Mouse (Mus musculus) E14TG2a.4 (cell line): ENCODE results near the gene Piga.

Experiments used
- H3K27me3 ChIP-seq: 2 replicates; pipeline ENCODE4 v1.6.1; 2014; ENCODE audit warnings: low read length, control low read depth; ENCODE audit not compliant: insufficient read depth
- H3K36me3 ChIP-seq: 2 replicates; pipeline ENCODE4 v1.6.1; 2014; ENCODE audit warnings: low read length, control low read depth; ENCODE audit not compliant: insufficient read depth
- H3K4me1 ChIP-seq: replicated peaks from 2 replicates; pipeline ENCODE4 v1.6.1; 2014; ENCODE audit warnings: low read depth, low read length, control low read depth
- H3K4me3 ChIP-seq: replicated peaks from 2 replicates; pipeline ENCODE4 v1.5.1; 2014; ENCODE audit warnings: mild to moderate bottlenecking, low read length
- H3K9me3 ChIP-seq: 2 replicates; pipeline ENCODE4 v1.6.1; 2014; ENCODE audit warnings: low read length, control low read depth
- CTCF ChIP-seq: conservative IDR thresholded peaks from 2 replicates; pipeline ENCODE4 v1.5.1; 2014; ENCODE audit warnings: low read length
- NANOG ChIP-seq: IDR thresholded peaks from 2 replicates; pipeline ENCODE4 v1.6.1; 2014; ENCODE audit warnings: borderline replicate concordance, low read length, mixed read lengths

The Piga gene

GRCm38 (mm10) chrX:164459205-164459878, 39.8 kb downstream of the Piga start:
- Histone ChIP-seq H3K27me3 (no peaks in the 10 kb centered on the region), H3K4me1 (no peaks in the 10 kb centered on the region), H3K4me3 (no peak overlapping the region), H3K36me3 (no peaks in the 10 kb centered on the region), H3K9me3 (no peaks in the 10 kb centered on the region)
- 0 out of 2 replicates have a peak, but pooled peaks have one; percentile 13 for TF ChIP-seq CTCF
- TF ChIP-seq NANOG: no peak
